Mouse (Mus musculus) embryonic stem cell, embryonic (primary cell): Measurements from ENCODE around the gene Fam117b.

Source experiments
- CTCF ChIA-PET, 4 experiments: fragments of 300-600 bp in 2 of 4; fragments of 350-600 bp in 2 of 4; sonication (Branson Sonifier 250); formaldehyde crosslinking; loops; one replicate each; lab custom pipeline; 2022; ENCODE audit warnings: inconsistent platforms in 2 of 4; lab: Charles Lee
- POLR2A ChIA-PET, 4 experiments: fragments of 300-600 bp in 2 of 4; fragments of 350-600 bp in 2 of 4; sonication (Branson Sonifier 250); formaldehyde crosslinking; loops; one replicate each; lab custom pipeline; 2022; ENCODE audit warnings: antibody characterized with exemption in 4 of 4, inconsistent platforms in 1 of 4; lab: Charles Lee

The Fam117b gene

GRCm38 (mm10) chr1:59932991-59933390 is 20.2 kb downstream of the Fam117b start:
- ChIA-PET CTCF (no interaction called here), POLR2A (interaction anchor here in 1 of 4 experiments (0.7 kb wide), 1 partner anchor 9 kb away, joined by 4 read pairs; no protein-coding TSS in a partner anchor)

DNA sequence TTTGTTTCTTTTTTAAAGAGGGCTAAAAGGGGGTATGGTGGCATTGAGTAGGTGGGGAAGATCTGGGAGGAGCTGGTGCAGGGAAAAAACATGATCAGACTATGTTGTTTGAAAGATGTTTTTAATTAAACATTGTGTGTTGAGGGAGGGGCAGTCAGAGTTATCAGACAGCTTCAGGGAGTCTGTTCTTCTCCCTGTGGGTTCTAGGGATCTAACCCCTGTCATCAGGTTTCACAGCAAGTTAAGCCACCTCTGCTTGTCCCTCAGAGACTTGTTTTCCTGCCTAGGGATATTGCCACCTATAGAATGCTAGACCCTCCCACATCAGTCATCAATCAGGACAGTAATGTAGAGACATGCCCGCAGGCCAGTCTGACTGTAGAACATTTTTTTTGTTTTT is 28.3 kb downstream of the Fam117b start:
- ChIA-PET CTCF (no interaction called here), POLR2A (interaction anchor here in 1 of 4 experiments (0.7 to 2.2 kb wide), 4 partner anchors 18 to 50 kb away, joined by 3 to 5 read pairs (median 4); no protein-coding TSS in a partner anchor)

DNA sequence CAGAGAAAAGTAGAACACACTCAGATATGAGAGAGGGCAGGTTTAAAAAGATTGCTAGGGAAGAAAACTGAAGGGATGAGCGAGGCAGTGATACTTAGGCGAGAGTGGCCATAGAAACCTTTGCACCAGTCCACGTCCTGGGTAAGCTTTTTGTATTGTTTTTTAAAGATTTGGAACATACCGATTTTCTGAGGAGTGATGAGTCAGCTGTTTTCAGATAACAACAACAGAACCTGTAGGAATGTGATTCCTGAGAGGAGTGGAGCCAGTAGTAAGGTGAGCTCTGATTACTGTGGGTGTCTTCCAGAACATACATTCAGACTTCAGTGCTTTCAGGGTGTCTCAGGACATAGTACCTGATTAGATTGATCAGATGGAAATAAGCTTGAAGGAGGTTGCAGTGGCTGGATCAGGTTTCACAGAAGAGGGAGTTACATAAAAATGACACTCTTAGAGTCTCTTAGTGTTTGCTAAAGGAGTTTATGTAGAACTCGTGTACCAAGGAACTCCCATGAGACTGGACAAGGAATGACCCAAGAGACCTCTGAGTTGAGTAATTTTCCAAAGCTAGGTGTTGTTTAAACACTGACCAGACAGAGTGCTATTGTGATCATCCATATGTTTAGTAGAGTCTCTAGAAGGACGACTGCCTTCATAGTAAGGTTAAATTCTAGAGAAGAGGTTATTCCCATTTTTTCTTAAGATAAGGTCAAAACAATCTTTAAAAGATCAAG is 29.4 kb downstream of the Fam117b start:
- ChIA-PET POLR2A (interaction anchor here in 1 of 4 experiments (0.5 to 2.2 kb wide), 3 partner anchors 10 to 27 kb away, joined by 4 to 5 read pairs (median 4); no protein-coding TSS in a partner anchor), CTCF (interaction anchor here in 1 of 4 experiments (0.5 kb wide), 1 partner anchor 250 kb away, joined by 6 read pairs; no protein-coding TSS in a partner anchor)

DNA sequence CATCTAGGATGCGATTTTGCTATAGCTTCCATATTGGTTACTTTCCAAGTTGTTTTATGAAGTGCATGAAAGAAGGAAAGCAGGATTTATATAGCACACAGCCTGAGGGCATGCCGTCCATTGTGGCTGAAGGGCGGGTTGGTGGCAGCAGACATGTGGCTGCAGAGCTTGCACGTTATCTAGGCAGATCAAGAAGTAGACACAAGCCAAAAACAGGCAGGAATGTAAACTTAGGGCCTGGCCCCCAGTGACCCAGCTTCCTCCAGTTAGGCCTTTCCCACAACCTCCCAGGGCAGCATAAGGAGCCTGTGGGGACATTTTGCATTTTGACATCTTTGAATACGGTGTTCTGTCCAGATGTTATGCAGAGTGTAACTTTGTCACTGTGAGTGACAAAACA is 31.0 kb downstream of the Fam117b start:
- CTCF ChIA-PET, result interaction anchor here in 1 of 4 experiments (0.7 kb wide), 1 partner anchor 144 kb away, joined by 7 read pairs; no protein-coding TSS in a partner anchor
- POLR2A ChIA-PET, result interaction anchor here in 2 of 4 experiments (0.5 to 0.8 kb wide), 3 partner anchors 133 to 222 kb away, joined by 3 to 7 read pairs (median 6); no protein-coding TSS in a partner anchor

GRCm38 (mm10) chr1:59945969-59946368 is 33.2 kb downstream of the Fam117b start:
- ChIA-PET POLR2A (no interaction called here), CTCF (no interaction called here)

DNA sequence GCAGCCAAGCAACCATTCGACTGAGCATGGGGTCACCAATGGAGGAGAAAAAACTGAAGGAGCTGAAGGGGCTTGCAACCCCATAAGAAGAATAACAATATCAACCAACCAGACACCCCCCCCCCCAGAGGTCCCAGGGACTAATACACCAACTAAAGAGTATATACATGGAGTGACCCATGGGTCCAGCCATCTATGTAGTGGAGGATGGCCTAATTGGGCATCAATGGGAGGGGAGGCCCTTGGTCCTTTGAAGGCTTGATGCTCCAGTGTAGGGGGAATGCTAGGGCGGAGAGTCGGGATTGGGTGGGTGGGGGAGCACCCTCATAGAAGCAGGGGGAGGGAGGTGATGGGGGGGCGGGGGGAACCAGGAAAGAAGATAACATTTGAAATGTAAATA is 34.7 kb downstream of the Fam117b start:
- CTCF ChIA-PET, result interaction anchor here in 1 of 4 experiments (0.5 kb wide), 1 partner anchor 198 kb away, joined by 4 read pairs; no protein-coding TSS in a partner anchor

GRCm38 (mm10) chr1:59957206-59957605 is 44.4 kb downstream of the Fam117b start:
- ChIA-PET POLR2A (no interaction called here), CTCF (no interaction called here)

More for the DNA sequence above, 34.7 kb downstream of the Fam117b start:
- POLR2A ChIA-PET, result interaction anchor here in 1 of 4 experiments (0.6 kb wide), 1 partner anchor 34 kb away, joined by 3 read pairs; no protein-coding TSS in a partner anchor

GRCm38 (mm10) chr1:59959941-59960340 is 47.1 kb downstream of the Fam117b start:
- ChIA-PET POLR2A (no interaction called here), CTCF (no interaction called here)

- POLR2A ChIA-PET, result interaction anchor here in 1 of 4 experiments (0.6 kb wide), 1 partner anchor 982 kb away, joined by 3 read pairs; no protein-coding TSS in a partner anchor
- CTCF ChIA-PET, result no interaction called here
Measured at GRCm38 (mm10) chr1:59966171-59966785, 53.5 kb downstream of the Fam117b start.

- CTCF ChIA-PET, result interaction anchor here (0.6 to 1.4 kb wide), 8 partner anchors 9 to 83 kb away, joined by 3 to 7 read pairs (median 4); no protein-coding TSS in a partner anchor
- POLR2A ChIA-PET, result interaction anchor here in 1 of 4 experiments (0.6 kb wide), 1 partner anchor 1402 kb away, joined by 3 read pairs; no protein-coding TSS in a partner anchor
Measured at GRCm38 (mm10) chr1:59967291-59967690, 54.5 kb downstream of the Fam117b start.

DNA sequence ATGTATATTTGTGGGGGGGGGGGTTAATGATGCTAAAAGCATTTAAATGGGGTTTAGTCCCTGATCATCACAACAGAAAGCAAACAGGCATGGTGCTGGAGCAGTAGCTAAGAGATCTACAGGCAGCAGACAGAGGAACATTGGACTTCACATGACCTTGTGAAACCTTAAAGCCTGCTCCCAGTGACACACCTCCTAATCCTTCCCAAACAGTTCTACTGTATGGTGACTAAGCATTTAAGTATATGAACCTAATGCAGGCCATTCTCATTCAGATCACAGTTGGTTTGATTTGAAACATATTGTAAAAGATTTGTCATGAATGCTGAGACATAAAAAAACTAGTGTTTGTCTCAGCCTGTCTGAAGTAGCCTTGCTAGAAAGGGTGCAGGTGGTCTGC is 73.8 kb downstream of the Fam117b start:
- ChIA-PET POLR2A (interaction anchor here in 1 of 4 experiments (0.9 to 1.7 kb wide), 3 partner anchors 11 to 37 kb away, joined by 3 to 11 read pairs (median 4); no protein-coding TSS in a partner anchor), CTCF (no interaction called here)

DNA sequence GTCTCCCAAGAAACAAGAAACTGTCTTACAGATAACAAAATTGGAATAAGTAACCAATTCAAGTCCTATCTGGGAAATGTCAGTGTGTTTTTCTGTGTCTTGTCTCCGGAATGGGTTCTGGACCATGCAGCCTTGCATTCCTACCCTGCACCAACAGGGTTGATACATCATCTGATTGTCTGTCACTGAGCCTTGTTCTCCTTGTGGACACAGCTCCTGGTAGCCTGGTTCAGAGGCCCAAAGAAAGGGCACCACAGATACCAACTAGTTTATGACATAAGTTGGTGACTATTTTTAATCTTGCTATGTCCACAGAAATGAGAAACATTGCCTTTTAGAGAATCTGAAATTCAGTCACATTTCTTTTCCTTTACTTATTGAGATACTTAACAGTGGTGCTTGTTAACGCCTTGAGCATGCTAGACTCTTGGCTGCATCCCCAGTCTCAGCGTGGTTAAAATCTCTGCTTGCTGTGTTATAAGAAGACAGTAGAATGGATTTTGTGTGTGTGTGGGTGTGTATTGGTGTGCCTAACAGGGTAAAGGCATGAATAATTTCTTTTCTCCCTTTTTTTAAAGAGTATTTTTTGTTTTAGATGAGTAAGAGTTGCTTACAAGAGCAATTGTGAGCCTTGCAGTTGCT is 74.7 kb downstream of the Fam117b start:
- CTCF ChIA-PET, result interaction anchor here in 1 of 4 experiments (0.5 kb wide), 1 partner anchor 722 kb away, joined by 3 read pairs; no protein-coding TSS in a partner anchor

DNA sequence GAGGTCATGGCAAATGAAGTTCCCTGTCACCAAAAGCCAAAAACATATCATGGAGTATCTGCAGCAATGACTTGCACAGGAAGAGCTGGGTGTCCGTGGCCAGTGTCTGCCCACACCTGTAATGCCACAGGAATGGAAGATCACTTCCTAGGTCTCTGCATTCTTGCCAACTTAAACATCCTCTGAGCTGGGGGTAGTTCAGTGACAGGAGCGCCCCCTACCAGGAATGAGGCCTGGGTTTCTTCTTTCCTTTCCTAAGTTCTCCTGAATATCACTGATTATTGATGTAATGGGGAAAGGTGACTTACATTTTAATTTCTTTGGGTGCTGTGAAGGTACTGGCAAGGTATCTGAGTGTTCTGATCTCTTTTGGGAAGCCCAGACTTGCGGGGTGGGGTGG is 82.8 kb downstream of the Fam117b start:
- POLR2A ChIA-PET, result interaction anchor here in 2 of 4 experiments (0.6 to 1.3 kb wide), 2 partner anchors 12 to 97 kb away, joined by 5 to 7 read pairs; no protein-coding TSS in a partner anchor
- CTCF ChIA-PET, result interaction anchor here in 2 of 4 experiments (0.6 to 1.4 kb wide), 4 partner anchors 10 to 155 kb away, joined by 3 to 6 read pairs (median 4); no protein-coding TSS in a partner anchor

More for the DNA sequence above, 74.7 kb downstream of the Fam117b start:
- POLR2A ChIA-PET, result interaction anchor here in 1 of 4 experiments (1.7 kb wide), 1 partner anchor 12 kb away, joined by 11 read pairs; no protein-coding TSS in a partner anchor

GRCm38 (mm10) chr1:59997352-59997751 is 84.5 kb downstream of the Fam117b start:
- ChIA-PET POLR2A (no interaction called here), CTCF (interaction anchor here in 1 of 4 experiments (0.7 kb wide), 1 partner anchor 372 kb away, joined by 3 read pairs; no protein-coding TSS in a partner anchor)

- ChIA-PET POLR2A (interaction anchor here in 2 of 4 experiments (0.6 to 1.0 kb wide), 4 partner anchors 9 to 248 kb away, joined by 3 read pairs; no protein-coding TSS in a partner anchor), CTCF (interaction anchor here (0.6 to 1.4 kb wide), 7 partner anchors 8 to 300 kb away, joined by 3 to 7 read pairs (median 4); no protein-coding TSS in a partner anchor)
Measured at GRCm38 (mm10) chr1:60000319-60000718, 87.5 kb downstream of the Fam117b start.

- ChIA-PET POLR2A (interaction anchor here in 2 of 4 experiments (0.8 to 1.5 kb wide), 10 partner anchors 10 to 770 kb away, joined by 3 to 8 read pairs (median 4); partner anchors contain the start of gene Als2 (in 1 of the 2)), CTCF (interaction anchor here in 3 of 4 experiments (0.5 to 1.0 kb wide), 3 partner anchors 8 to 87 kb away, joined by 3 to 4 read pairs (median 4); no protein-coding TSS in a partner anchor)
Measured at GRCm38 (mm10) chr1:60007337-60007736, 94.5 kb downstream of the Fam117b start.

DNA sequence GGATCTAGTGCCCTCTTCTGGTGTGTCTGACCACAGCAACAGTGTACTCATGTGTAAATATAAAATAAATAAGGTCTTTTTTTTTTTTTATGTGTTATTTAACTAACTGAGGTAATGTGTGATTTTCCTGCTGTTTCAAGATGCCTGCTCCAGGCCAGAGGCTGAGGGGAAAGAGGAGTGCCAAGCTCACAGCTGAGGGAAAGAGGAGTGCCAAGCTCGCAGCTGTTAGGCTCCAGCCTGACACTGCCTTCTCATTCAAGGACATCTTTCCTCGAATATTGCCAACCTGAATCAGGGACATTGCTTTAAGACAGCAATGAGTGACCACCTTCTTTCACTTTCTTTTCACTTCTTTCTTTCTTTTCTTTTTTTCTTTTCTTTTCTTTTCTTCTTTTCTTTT is 95.9 kb downstream of the Fam117b start:
- CTCF ChIA-PET, result interaction anchor here in 1 of 4 experiments (0.7 kb wide), 1 partner anchor 88 kb away, joined by 3 read pairs; no protein-coding TSS in a partner anchor
- POLR2A ChIA-PET, result interaction anchor here in 2 of 4 experiments (0.5 to 0.7 kb wide), 3 partner anchors 15 to 122 kb away, joined by 3 to 4 read pairs (median 3); no protein-coding TSS in a partner anchor

DNA sequence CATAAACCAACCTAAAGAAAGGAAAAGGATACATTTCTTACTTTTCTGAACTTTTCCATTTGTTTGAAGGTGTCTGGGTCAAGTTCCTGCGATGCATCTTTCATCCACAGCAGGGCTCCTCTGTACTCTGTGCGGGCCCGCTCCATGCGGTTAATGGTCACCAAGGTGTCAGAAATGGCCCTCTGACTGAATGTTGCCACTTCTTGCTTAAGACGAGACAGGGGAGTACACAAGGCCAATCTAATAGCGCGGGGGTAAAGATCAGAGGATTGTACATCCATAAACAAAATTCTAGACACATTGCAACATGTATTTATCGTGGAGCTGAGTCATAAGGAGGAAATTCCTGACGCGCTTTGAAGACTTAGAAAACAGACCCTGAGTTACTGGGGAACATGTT is 101.0 kb downstream of the Fam117b start:
- ChIA-PET CTCF (no interaction called here), POLR2A (no interaction called here)
